Mouse (Mus musculus): ENCODE data around the gene Odf3l1.

DNA sequence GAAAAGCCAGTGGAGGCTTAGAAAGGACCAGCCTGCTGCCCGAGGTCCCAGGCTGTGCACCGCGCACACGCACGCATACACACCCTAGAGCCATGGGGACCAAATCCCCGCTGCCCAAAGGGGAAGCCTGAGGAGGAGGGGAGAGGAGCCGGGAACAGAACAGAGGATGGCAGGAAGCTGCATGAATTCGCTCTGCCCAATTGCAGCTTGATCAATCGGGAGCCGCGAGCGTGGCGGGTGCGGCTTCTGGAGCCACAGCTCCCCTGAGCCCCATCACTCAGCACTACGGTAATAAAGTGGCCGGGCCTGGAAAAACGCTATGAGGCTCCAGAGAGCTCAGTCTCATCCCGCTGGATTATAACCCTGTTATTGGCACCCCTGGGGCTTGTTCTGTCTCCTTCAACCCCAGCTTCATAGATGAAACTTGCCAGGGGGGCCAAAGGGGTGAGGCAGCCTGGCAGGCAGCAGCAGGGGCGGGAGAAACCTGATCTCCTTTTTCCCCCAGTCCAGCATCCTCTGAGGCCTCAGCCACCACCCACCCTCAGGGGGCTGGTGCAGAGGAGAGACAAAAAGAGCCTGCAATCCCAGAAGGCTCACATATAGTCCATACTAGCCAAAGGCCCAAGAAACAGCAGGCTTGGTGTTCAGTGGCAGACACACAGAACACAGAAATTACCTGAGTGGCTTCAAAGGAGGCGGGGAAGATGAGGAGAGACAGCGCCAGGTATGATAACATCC, 38.8 kb downstream of the Odf3l1 start:
- TF ChIP-seq POLR2A (IDR thresholded peaks at IDR 0.05; ENCODE audit: control insufficient read depth, low read depth, low read length) (no peak), CTCF (IDR thresholded peaks at IDR 0.05; ENCODE audit: control insufficient read depth, insufficient read depth, insufficient replicate concordance, low read depth, low read length) (no peak)
